Mouse (Mus musculus) lung, postnatal 4 days (tissue): ENCODE data around the gene Triobp.

Source experiments
- DNase-seq, 2 experiments: peaks; one replicate each; pipeline ENCODE4 v3.0.0; 2021

The Triobp gene

GRCm38 (mm10) chr15:78947657-78948056, at the start of gene Triobp:
Triobp (plus strand) TSS chr15:78947724.
- peak; percentile 88 to 94 for DNase-seq

- DNase-seq = no peak
Observed at GRCm38 (mm10) chr15:78898507-78899001, 49.0 kb upstream of the Triobp start.

- no peak for DNase-seq
Observed at GRCm38 (mm10) chr15:78899409-78899739, 48.1 kb upstream of the Triobp start, which contains the start of gene Gm49510. Gm49510 (plus strand) TSS chr15:78899667.

GRCm38 (mm10) chr15:78899740-78900584, 47.6 kb upstream of the Triobp start, which contains the start of gene Sh3bp1:
Sh3bp1 (plus strand) TSS chr15:78899768.
- DNase-seq = peak; percentile 84 to 87

- DNase-seq = peak in 1 of 2 experiments; percentile 57
Observed at GRCm38 (mm10) chr15:78900585-78901421, 46.7 kb upstream of the Triobp start.

GRCm38 (mm10) chr15:78901422-78901789, 46.1 kb upstream of the Triobp start:
- DNase-seq = no peak

DNA sequence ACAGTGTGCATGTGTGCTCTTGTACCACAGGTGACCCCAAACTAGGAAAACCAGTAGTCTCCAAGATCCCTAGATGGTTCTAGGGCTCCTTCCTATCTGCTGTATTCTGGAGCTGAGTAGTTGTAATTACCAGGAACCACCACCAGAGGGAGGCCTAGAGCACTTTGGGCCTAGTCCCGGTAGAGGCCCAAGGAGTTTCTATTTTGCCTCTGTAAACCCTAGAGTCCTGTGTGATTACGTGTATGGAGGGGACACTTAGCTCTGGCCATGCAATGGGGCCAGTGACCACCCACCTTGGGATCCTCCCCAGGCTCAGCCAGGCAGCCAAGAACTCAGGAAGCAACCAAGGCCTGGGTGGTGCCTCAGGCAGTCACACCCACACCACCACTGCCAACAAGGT, 44.3 kb upstream of the Triobp start:
- peak; percentile 64 to 90 for DNase-seq

- DNase-seq = no peak
Observed at GRCm38 (mm10) chr15:78908399-78908798, 39.1 kb upstream of the Triobp start.

DNA sequence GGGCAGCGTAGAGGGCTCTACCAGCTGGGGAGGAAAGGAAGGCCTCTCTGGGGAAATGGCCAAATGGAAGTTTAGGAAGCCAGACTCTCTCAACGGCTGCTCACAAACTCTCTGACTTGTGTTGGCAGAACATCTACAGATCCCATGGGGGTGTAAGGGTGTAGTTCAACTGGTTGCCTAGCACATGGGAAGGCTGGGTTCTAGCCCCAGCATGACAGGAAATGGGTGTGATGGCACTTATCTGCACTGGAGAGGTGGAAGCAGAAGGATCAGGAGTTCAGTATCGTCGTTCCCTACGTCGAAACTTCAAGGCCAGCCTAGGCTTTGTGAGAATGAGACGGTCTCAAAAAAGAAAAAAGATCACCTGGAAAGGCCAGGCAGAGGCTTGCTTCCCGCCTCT, 38.5 kb upstream of the Triobp start:
- DNase-seq = no peak

- peak in 1 of 2 experiments; percentile 61 for DNase-seq
Observed at GRCm38 (mm10) chr15:78912040-78912439, 35.5 kb upstream of the Triobp start.

DNA sequence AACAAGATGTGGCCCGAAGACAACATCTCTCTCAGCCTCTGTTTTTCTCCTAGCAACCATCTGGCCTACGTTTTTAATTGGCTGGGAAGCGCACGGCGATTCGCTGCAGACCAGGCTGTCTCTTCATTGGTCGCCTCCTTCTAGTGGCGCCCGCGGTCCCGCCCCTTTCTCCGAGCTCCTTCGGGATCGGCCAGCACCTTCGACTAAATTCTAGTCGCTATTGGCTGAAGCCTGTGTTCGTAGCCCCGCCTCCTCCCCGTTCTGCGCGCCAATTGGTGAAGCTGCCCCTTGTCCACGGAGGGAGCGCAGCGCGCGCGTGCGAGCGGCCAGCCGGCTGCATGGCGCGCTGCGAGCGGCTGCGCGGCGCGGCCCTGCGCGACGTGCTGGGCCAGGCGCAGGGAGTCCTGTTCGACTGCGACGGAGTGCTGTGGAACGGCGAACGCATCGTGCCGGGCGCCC, 33.9 kb upstream of the Triobp start, which contains the start of gene Pdxp:
Gene Pdxp (plus strand): TSS at position 288 of the 459 bp plus-strand sequence.
- DNase-seq = peak; percentile 95 to 98

GRCm38 (mm10) chr15:78914091-78914822, 33.3 kb upstream of the Triobp start:
- no peak for DNase-seq

DNA sequence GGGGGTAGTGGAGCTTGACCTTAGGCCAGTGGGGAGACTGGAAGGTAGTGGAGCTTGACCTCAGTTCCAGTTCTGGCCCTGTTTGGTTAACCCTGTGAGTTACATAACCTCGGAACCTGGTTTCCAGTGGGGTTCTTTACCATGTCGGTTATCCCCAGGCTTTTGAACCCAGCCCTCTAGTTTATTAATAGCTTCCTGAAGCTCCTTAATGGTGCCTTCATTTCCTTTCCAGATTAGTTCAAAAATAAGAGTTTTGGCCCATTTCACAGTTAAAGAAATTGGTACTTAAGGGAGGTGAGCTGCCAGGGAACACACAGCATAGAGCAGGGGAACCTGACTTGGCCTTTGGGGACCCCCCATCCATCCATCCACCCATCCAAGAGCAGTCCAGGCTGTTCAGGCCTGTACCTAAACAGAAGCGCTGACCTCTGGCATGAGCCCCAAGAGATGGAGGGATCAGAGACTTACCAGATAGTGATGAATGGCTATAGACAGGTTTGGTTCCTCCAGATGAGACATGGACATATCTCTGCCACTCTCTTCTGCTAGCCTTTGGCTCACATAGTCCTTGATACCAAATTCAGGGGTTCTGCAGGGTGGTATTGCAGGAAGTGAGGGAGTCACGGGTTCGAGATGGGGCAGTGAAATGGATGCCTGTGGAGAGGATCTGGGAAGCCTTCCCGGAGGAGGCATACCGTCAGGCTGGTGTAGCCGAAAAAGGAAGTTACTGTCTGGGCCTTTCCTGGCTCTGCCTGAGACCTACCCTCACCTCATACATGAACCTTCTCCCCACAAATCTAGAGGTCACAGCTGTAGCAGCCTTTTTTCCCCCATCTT, 32.5 kb upstream of the Triobp start:
- DNase-seq = no peak

DNA sequence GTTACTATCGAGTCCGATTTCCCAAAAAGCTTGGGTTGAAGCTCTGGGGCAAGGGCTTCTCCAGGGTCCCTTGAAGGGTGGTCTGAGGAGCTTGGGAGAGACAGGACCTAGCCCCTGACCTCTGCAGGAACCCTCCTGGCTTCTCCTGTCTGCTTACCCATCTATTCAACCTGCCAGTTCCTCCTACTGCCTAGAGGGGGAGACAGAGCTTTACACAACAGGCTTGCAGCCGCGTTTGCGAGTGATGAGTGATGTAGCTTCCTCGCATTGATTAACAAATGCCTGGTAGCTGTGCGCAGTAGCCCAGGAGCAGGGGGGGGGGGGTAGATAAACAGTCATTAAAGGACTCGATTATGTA, 31.9 kb upstream of the Triobp start:
- DNase-seq = peak; percentile 66 to 78

DNA sequence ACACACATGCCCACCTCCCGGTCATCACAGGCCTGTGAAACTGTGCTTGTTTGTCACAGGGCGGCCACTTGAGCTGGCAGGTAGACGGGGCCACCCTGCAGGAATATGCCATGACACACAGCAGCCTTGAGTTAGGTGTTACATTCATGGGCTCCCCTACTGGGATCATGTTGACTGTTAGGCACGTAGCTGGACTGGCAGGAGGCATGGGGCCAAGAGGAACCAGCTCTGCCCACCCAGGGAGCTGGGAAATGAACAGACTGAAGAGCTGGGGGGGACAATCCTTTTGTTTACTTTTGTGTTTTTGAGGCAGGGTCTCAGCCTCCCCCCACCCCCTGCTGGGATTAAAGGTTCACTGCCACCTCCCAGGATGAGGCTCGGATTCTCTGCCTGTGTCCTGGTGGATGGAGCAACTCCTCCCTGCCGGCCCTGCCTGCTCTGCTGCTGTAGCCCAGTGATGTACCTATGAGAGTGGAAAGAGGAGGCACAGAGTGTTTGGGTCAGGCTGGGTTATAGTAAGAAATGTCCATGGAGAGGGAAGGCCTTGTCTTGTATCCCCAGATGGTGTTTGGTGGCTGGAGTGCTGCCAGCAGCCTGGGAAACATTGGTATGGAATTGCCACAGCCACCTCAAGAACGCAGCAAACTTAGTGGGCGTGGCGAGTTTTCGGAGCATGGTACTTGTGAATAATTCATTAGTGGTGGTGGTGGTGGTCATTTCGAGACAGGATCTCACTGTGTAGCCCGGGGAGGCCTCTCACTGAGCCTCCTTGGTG, 31.3 kb upstream of the Triobp start:
- no peak for DNase-seq

GRCm38 (mm10) chr15:78918126-78918525, 29.4 kb upstream of the Triobp start:
- no peak for DNase-seq

GRCm38 (mm10) chr15:78919914-78920313, 27.6 kb upstream of the Triobp start:
- no peak for DNase-seq

- no peak for DNase-seq
Observed at GRCm38 (mm10) chr15:78922700-78923099, 24.8 kb upstream of the Triobp start.

- peak in 1 of 2 experiments; percentile 50 for DNase-seq
Observed at GRCm38 (mm10) chr15:78923585-78923984, 23.9 kb upstream of the Triobp start.

GRCm38 (mm10) chr15:78925129-78925528, 22.4 kb upstream of the Triobp start:
- no peak for DNase-seq
